Mouse (Mus musculus): ENCODE data around the gene Spata3. TPM values are rescaled to one million over a fixed set of nuclear protein-coding genes. Genes with fewer than 3 reads are reported as not detected.
"Not testable (repeated sequence)": the region's sequence is repeated elsewhere in the genome, so short reads cannot be mapped to it uniquely, and the experiment has no call there.

The Spata3 gene
- total RNA-seq (2021), result not detected

DNA sequence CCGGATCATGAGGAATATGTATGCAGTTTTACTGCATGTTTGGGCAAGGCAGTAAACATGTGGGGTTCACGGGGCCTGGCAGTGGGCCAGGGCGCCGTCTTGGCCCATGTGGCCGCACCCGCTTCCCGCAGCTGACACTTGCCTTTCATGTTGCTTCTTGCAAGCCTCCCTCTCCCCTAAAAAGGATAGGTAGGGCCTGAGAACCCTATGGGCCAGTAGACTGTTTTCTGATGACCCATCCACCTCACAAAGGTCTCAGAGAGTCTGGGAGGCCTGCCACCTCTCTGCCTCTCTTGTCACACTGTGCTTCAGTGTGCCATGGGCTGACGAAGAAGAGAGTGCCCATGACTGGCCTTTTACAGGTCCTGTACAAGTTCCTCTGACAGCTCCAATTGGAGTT lies at the start of gene Spata3:
Gene Spata3 (plus strand): TSS at position 301 of the 400 bp plus-strand sequence.
- intact Hi-C loops (cut with DNase I), result no loop called here
- no peak for DNase-seq (ENCODE audit: low spot score)

DNA sequence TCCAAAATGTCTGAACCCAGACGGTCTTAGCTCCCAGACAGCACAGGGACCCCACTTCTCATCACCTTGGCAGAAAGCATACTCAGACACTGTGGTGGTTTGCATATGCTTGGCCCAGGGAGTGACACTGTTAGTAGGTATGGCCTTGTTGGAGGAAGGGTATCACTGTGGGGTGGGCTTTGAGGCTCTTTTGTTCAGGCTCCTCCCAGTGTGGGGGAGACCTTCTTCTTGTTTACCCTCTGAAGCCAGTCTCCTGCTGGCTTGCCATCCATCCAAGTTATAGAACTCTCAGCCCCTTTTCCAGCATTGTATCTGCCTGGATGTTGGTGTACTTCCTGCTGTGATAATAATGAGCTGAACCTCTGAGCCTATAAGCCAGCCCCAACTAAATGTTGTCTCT lies 47.5 kb upstream of the Spata3 start:
- intact Hi-C loops (cut with DNase I), result no loop called here
- DNase-seq (ENCODE audit: low spot score), result no peak

DNA sequence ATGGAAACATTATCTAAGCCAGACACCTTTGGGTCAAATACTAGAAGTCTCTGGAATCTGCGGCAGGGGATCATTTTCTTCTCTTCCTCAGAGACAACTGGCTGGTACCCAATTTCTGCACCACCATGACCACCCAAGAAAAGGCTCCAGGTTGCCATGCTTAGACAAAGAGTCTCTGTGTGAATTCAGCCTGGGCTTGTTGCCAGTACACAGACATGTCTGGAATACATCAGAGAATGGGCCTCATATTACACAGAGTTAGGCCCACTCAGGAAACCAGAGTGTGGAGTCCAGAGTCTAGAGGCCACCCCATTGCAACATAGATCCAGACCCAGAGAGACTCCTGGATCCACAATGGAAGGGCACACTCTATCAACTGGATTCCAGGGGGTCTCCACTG lies 47.1 kb upstream of the Spata3 start:
- intact Hi-C loops (cut with DNase I), result no loop called here
- DNase-seq (ENCODE audit: low spot score), result no peak

DNA sequence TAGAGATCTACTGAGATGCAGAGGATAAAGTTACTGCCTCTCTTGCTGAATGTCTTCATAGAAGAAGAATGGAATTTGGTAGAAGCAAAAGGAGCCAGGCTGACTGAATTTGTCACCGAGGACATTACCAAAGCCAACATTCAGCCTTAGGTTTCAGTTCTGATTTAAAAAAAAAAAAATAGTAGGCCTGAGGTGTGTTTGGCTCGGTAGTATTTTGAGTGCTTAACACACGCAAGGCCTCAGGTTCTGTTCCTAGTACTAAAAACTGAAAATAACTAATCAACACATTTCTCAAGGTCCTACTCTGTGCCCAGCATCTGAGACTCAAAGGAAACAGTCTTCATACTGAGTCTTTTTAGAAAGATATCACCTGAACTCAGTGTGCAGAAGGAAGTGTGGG lies 45.5 kb upstream of the Spata3 start:
- intact Hi-C loops (cut with DNase I), result no loop called here
- DNase-seq (ENCODE audit: low spot score), result no peak

DNA sequence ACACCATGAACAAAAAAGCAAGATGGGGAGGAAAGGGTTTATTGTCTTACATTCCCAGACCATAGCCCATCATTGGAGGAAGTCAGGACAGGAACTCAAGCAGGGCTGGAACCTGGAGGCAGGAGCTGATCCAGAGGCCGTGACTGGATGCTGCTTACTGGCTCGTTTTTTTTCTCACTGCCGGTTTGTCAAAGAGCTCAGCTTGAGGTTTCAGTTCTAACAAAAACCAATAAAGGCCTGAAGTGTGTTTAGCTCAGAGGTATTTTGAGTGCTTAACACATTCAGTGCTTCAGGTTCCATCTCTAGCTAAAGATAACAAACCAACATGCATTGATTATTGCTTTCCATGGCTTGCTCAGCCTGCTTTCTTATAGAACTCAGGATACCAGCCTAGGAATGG lies 44.3 kb upstream of the Spata3 start:
- intact Hi-C loops (cut with DNase I), result no loop called here
- DNase-seq (ENCODE audit: low spot score), result no peak

DNA sequence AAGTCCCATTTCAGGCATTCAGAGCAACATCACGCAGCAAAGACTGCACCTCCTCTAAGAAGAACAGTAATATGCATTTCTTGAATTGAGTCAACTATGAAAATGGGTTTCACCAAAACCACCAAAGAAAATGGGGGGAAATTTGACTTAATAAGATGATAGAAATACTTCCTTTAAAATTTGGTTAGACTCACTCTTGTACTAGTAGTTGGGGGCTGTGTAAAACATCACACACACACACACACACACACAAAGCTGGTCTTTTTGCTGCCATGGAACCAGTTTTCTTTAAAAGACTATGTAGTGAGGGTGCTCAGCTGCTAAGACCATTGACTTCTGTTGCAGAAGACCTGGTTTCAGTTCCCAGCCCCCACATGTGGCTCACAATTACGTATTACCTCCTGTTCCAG lies 43.1 kb upstream of the Spata3 start:
- no peak for DNase-seq (ENCODE audit: low spot score)
- intact Hi-C loops (cut with DNase I), result no loop called here

DNA sequence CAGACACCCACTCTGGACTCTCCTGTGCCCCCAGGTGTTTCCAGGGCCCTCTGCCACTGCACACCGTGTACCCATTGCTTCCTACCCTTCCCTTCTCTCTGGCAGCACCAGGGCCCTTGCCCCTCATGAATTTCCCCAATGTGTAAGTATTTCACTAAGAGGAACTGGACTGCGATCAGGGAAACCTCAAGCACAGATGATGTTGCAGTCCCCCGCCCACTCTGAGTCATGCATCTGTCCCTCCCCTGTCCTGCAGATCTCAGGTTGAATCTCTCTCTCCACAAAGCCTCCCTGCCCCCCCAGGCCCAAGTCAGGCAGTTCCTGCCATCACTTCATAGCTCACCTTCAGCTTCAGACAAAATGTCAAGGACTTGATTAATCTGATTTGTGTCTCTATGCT lies 38.9 kb upstream of the Spata3 start:
- no peak for DNase-seq (ENCODE audit: low spot score)
- intact Hi-C loops (cut with DNase I), result no loop called here

DNA sequence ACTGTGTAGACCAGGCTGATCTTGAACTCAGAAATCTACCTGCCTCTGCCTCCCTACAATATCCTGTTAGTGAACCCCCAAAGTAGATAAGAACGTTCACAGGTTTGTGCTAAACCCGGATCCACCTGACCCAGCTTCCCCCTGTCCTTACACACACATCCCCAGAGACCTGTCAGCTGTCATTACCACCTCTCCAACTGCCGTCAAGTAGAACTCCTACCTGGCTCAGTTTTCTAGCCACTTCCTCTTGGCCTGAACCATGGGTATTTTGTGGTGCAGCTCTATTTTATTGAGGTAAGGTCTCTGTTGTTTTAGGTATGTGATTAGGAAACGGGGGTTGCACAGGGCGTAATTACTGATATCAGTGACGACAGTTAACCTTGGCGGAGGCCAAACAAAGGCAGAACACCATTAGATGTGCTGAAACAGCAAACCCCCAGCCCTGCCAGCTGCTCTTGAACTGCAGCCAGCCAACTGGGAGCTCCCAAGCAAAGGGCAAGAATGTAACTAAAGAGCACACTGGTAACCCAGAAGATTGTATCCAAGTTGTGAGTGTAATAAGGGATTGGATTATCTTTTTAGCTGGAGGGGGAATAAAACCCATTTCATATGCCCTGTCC lies 34.8 kb upstream of the Spata3 start:
- no peak for DNase-seq (ENCODE audit: low spot score)
- intact Hi-C loops (cut with DNase I), result no loop called here

DNA sequence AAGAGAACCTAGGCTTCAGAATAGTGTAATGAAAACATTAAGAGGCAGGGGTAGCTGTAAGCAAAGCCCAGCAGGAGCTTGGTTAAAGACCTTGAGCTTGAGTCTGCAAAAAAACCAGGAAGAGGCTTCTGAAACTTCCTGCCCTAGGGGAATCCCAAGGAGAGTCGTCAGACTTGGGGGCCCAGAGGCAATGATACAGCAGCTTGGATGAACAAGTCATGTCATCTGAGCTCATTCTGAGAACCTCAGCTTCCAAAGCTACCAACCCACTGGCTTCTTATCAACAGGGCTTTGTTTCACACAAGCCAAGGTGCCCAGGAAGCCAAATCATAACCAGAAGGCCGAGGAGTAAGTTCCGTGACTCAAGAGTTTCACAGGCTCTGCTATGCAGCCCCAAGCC lies 30.8 kb upstream of the Spata3 start:
- intact Hi-C loops (cut with DNase I), result no loop called here
- DNase-seq (ENCODE audit: low spot score), result no peak

DNA sequence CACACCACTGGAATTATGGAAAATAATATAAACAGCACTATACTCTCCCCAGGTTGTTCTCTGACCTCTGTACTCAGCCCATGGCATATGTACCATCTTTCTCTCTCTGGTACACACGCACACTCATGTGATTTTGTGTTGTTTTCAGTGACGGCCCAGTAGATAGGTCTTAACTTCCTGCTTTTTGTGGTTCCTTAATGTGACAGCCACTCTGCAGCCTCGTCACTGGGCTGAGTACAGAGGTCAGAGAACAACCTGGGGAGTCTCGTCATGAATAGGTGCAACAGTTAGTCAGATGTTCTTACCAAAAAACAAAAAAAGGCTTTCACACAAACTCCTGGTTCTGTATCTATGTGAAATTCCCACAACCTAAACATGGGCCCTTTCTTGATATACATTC lies 28.3 kb upstream of the Spata3 start:
- intact Hi-C loops (cut with DNase I), result no loop called here
- DNase-seq (ENCODE audit: low spot score), result no peak

DNA sequence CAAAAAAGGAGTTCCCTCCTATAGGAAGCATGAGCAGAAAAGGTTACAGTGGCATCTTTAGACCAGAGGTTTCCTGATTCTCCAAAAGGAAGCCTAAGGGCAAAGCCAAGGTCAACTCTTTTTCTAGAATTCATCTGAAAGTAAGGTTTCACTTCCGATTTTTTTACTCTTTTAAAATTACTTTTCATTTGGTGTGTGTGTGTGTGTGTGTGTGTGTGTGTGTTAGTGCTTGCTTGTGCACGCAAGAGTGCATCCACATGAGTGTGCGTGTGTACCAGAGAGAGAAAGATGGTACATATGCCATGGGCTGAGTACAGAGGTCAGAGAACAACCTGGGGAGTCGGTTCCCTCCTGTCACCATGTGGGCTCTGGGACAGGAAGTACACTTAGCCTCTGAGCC lies 27.7 kb upstream of the Spata3 start:
- intact Hi-C loops (cut with DNase I); DNase-seq (ENCODE audit: low spot score): not testable (repeated sequence)

DNA sequence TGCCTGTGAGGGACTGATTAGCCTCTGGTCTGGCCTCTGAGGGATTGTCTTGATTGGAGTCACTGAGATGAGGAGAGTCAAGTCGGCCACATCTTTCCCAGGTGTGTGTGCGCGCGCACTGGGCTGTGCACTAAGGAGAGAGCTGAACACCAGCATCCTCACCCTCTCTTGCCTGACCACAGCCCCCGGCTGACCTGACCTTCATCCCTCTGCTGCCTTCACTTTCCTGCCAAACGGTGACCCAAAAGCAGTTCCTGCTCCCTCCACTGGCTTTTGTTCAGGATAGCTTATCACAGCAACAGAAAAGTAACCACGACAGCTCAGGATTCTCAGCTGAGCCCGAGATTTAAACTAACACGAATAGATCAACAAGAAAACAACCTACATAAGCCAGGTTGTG lies 24.4 kb upstream of the Spata3 start:
- intact Hi-C loops (cut with DNase I), result no loop called here
- no peak for DNase-seq (ENCODE audit: low spot score)

DNA sequence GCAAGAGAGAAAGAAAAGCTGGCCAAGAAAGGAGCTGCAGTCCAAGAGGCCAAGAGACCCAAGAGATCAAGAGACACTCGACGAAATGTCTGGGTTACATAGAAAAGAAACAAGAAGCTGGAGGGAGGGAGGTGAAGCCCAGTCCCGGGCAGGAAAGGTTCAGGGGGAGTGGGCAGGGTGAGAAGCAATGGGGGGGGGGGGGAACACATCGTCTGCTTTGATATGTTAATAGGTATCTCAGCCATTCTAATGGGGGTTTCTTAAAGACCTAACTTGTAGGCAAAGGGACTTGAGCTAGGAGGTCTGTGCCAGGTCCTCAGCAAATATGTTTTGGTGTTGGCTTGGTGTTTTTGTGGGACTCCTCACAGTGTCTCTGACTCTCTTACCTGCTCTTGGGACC lies 23.1 kb upstream of the Spata3 start:
- intact Hi-C loops (cut with DNase I), result no loop called here
- DNase-seq (ENCODE audit: low spot score), result no peak

DNA sequence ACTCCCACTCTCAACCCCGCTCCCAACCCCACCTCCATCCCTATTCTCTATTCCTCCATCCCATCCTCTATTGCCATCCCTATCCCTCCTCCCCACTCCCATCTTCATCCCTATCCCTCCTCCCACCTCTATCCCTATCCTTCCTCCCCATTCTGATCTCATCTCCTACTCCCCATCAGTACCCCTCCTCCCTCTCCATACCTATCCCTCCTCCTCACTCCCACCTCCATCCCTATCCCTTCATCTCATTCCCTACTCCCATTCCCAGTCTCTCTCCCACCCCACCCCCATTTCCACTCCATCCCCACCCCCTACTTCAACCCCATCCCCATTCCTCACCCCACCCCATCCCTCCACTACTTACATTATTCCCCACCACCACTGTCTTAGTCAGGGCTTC lies 19.4 kb upstream of the Spata3 start:
- no peak for DNase-seq (ENCODE audit: low spot score)
- intact Hi-C loops (cut with DNase I), result no loop called here

DNA sequence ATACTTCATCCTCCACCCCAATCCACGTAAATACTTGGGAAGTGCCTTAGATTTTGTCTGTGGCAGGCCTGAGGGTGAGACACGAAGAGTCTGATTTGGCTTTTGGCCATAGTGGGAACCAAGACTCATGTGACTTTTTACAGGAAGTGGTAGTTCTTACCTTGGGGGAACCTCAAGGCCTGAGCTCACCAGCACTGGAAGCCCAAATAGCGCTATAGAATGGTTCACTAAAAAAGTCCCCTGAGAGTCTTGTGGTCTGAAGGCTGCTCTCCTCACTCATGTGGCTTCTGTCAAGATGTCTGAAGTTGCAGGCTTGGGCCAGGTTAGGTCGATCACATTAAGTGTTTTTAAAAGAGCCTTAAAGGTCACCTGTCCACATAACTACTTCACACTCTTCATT lies 18.6 kb upstream of the Spata3 start:
- no peak for DNase-seq (ENCODE audit: low spot score)
- intact Hi-C loops (cut with DNase I), result no loop called here

DNA sequence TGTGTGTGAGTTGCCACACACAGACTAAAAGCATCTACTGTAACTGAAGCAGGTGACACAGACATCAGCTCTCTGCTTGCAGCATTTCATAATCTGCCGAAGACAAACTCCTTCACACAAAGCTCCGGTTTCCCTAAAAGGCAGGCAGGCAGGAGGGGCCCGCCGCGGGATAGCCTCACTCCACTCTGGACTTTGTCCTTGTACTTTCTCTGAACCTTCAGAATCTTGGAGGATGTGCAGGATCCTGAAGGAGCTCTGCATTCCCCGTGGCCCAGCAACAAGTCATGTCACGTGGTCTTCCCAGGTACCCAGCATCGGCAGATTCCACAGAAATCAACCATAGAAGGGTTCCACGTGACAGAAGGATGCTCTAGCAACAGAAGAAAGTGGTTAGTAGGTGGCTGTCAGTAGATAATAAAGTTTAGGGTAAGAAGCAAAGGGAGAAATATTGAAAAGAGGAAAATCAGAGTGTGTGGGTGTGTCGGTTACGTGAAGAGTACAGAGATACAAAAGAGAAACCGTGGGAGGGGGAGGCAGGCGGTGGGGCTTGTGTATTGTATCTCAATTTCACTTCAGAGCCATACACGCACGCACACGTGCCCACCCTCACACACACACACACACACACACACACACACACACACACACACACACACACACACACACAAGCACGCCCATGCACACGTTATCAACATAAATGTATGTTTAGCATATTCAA lies 16.6 kb upstream of the Spata3 start:
- no peak for DNase-seq (ENCODE audit: low spot score)
- intact Hi-C loops (cut with DNase I), result no loop called here

DNA sequence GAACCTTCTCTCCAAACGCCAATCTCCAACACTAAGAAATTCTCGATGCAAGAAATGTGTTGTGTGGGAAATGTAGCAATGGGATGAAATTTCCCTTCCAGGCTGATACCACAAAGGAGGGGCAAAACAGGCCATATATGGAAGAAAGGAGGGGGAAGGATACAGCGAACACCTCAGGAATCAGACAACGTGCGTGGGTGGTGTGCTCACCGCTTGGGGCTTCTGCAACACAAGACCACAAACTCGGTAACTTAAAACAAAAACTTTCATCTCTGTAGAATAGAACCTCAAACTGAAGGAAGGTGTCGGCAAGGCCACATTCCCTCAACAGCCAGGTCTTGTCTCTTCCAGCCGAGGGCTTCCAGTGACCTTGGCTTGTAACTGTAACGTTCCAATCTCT lies 11.1 kb upstream of the Spata3 start:
- no peak for DNase-seq (ENCODE audit: low spot score)
- intact Hi-C loops (cut with DNase I), result no loop called here

DNA sequence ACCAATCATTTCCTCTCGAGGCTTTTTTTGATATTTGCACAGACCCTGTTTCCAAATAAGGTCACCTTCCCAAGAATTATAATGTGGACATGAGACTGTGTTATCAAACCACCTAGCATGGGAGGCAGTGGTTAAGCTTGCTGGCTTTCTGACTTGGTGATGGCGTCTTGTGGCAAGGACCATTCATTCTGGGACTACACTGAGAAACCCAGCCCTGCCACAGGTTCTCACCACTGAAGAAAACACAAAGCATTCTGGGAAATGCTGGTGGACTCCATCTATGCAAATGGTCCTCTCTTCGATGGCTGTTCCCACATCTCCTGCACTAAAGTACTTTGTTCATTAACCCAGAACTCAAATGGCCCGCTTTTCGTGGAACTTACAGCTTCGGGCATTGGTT lies 10.6 kb upstream of the Spata3 start:
- intact Hi-C loops (cut with DNase I), result no loop called here
- no peak for DNase-seq (ENCODE audit: low spot score)

DNA sequence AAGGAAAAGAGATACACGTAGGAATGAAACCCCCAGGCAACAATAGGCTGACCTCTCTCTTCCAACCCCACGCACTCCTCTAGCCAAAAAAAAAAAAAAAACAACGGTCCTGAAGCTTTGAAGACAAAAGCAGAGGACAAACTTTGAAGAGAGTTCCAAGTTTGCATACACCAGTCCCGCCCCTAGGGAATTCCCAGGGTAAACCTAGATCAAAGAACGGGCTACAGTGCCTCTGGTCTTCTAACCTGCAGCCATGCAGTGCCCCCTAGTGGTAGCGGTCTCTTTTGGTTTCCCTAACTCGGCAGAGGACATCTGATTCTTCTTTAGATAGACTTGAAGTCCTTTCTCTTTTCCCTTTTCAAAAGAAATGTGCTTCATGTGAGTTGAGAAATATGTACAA lies 8.8 kb upstream of the Spata3 start:
- intact Hi-C loops (cut with DNase I), result loop anchor here (1.0 kb wide), 3 partner anchors 69 to 154 kb away; no protein-coding TSS in a partner anchor
- peak; percentile 50 for DNase-seq (ENCODE audit: low spot score)

DNA sequence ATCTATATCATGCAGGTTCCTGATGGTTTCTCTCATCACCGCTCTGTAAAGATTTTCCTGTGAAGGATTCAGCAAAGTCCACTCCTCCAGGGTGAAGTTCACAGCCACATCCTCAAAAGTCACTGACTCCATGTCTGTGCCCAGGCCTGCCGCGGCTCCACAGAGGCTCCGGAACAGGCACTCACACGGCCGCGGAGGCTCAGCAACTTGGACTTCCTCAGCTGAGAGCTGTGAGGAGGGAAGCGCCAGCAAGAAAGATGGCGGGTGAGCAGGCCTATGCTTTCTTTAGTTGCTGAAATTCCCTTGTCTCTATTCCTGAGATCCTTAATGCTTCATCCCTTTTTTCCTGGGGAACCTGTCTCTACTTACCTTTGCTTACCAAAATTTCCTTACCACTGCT lies 858 bp upstream of the Spata3 start:
- DNase-seq (ENCODE audit: low spot score); intact Hi-C loops (cut with DNase I): not testable (repeated sequence)

DNA sequence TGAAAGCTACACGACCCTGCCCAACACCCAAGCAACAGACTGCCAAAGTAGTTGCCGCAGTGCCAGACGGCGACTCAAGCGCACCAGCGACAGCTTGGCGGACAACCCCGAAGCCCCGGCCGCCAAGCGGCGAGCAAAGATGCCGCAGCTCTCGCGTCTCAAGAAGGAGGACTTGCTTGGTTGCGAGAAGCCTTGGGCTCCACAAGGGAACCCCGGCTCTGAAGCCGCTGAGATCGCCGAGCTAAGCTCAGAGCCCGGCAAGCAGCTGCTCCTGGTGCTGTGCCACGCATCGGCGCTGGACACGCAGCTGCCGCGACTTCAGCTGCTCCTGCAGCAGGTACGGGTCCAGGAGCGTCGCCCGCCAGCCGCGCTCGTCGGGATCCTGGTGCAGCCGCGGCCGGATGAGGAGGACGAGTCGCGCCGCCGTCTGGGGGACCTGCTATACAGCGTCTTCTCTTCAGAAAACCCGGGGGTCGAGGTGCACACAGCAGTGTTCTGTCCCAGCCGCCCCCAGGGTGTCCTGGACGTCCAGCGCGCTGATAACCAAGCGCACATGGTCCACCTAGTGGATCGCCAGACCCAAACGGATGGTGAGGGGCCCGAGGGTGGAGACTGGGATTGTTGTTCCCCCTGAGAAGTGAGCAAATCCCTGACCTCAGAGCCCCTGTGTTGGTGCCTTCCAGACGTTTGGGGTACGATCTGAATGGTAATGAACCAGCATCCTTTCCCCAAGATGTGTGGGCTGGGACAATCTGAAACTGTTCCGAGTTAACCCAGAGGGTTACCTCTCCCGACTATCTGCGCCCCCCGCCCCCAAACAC lies 1.8 kb downstream of the Spata3 start:
- no peak for DNase-seq (ENCODE audit: low spot score)
- intact Hi-C loops (cut with DNase I), result no loop called here
